Mouse (Mus musculus): Measurements from ENCODE around the gene Rbm20. TPM values are rescaled to one million over a fixed set of nuclear protein-coding genes. Genes with fewer than 3 reads are reported as not detected.
A peak's percentile ranks its signal among the peaks of the same experiment; 100 is the strongest.

Rbm20 gene
- total RNA-seq, 2 experiments from 2014 or later = 4.0 to 5.8 TPM

GRCm38 (mm10) chr19:53748236-53748775 lies 71.2 kb downstream of the Rbm20 start:
- no peak for DNase-seq (ENCODE audit: extremely low spot score in 1 of 2, low spot score in 2 of 2)
- Histone ChIP-seq H3K4me3 (no peak overlapping the region), H3K27ac (no peak overlapping the region)
- no peak for TF ChIP-seq CTCF (IDR thresholded peaks at IDR 0.05)
- intact Hi-C loops (cut with DNase I) = no loop called here

GRCm38 (mm10) chr19:53749326-53749725 lies 72.2 kb downstream of the Rbm20 start:
- TF ChIP-seq CTCF (IDR thresholded peaks at IDR 0.05) = no peak; the same call in 1 of the 2 replicates
- H3K27ac ChIP-seq = no peak overlapping the region
- H3K4me3 ChIP-seq = no peak overlapping the region
- DNase-seq (ENCODE audit: extremely low spot score in 1 of 2, low spot score in 2 of 2) = no peak
- intact Hi-C loops (cut with DNase I) = no loop called here

- DNase-seq (ENCODE audit: extremely low spot score in 1 of 2, low spot score in 2 of 2) = no peak
- H3K4me3 ChIP-seq = no peak overlapping the region
- no peak for TF ChIP-seq CTCF (IDR thresholded peaks at IDR 0.05)
- H3K27ac ChIP-seq = 0 out of 2 replicates have a peak overlapping the region, but pooled peaks have one; percentile 36
- intact Hi-C loops (cut with DNase I) = no loop called here
Measured at GRCm38 (mm10) chr19:53751420-53752185, 74.5 kb downstream of the Rbm20 start.

GRCm38 (mm10) chr19:53752993-53753392 lies 75.9 kb downstream of the Rbm20 start:
- intact Hi-C loops (cut with DNase I) = no loop called here
- no peak overlapping the region for H3K27ac ChIP-seq
- peak; percentile 27 for TF ChIP-seq CTCF (IDR thresholded peaks at IDR 0.05)
- no peak for DNase-seq (ENCODE audit: extremely low spot score in 1 of 2, low spot score in 2 of 2)
- no peak overlapping the region for H3K4me3 ChIP-seq

GRCm38 (mm10) chr19:53754421-53754830 lies 77.3 kb downstream of the Rbm20 start:
- no peak for TF ChIP-seq CTCF (IDR thresholded peaks at IDR 0.05)
- intact Hi-C loops (cut with DNase I) = no loop called here
- Histone ChIP-seq H3K4me3 (no peak overlapping the region), H3K27ac (no peak overlapping the region)
- no peak for DNase-seq (ENCODE audit: extremely low spot score in 1 of 2, low spot score in 2 of 2)

GRCm38 (mm10) chr19:53755346-53755745 lies 78.2 kb downstream of the Rbm20 start:
- no peak for DNase-seq (ENCODE audit: extremely low spot score in 1 of 2, low spot score in 2 of 2)
- Histone ChIP-seq H3K4me3 (no peak overlapping the region), H3K27ac (no peak overlapping the region)
- intact Hi-C loops (cut with DNase I) = no loop called here
- TF ChIP-seq CTCF (IDR thresholded peaks at IDR 0.05) = no peak

GRCm38 (mm10) chr19:53757432-53758109 lies 80.5 kb downstream of the Rbm20 start:
- intact Hi-C loops (cut with DNase I) = no loop called here
- no peak overlapping the region for H3K4me3 ChIP-seq
- DNase-seq (ENCODE audit: extremely low spot score in 1 of 2, low spot score in 2 of 2) = peak; percentile 24 to 28
- TF ChIP-seq CTCF (IDR thresholded peaks at IDR 0.05) = no peak
- H3K27ac ChIP-seq = no peak overlapping the region

- H3K27ac ChIP-seq = no peak overlapping the region
- no peak overlapping the region for H3K4me3 ChIP-seq
- no peak for DNase-seq (ENCODE audit: extremely low spot score in 1 of 2, low spot score in 2 of 2)
- TF ChIP-seq CTCF (IDR thresholded peaks at IDR 0.05) = no peak
- intact Hi-C loops (cut with DNase I) = no loop called here
Measured at GRCm38 (mm10) chr19:53758881-53759418, 81.8 kb downstream of the Rbm20 start.

GRCm38 (mm10) chr19:53760125-53761101 lies 83.3 kb downstream of the Rbm20 start:
- Histone ChIP-seq H3K27ac (no peak overlapping the region), H3K4me3 (no peak overlapping the region)
- TF ChIP-seq CTCF (IDR thresholded peaks at IDR 0.05) = no peak
- intact Hi-C loops (cut with DNase I) = no loop called here
- DNase-seq (ENCODE audit: extremely low spot score in 1 of 2, low spot score in 2 of 2) = no peak

- Histone ChIP-seq H3K27ac (no peak overlapping the region), H3K4me3 (no peak overlapping the region)
- peak; percentile 62 for TF ChIP-seq CTCF (IDR thresholded peaks at IDR 0.05)
- intact Hi-C loops (cut with DNase I) = loop anchor here (1.0 kb wide), 1 partner anchor 115 kb away; no protein-coding TSS in a partner anchor
- DNase-seq (ENCODE audit: extremely low spot score in 1 of 2, low spot score in 2 of 2) = no peak
Measured at GRCm38 (mm10) chr19:53762749-53763438, 85.8 kb downstream of the Rbm20 start.
